In the genomic region with DNA sequence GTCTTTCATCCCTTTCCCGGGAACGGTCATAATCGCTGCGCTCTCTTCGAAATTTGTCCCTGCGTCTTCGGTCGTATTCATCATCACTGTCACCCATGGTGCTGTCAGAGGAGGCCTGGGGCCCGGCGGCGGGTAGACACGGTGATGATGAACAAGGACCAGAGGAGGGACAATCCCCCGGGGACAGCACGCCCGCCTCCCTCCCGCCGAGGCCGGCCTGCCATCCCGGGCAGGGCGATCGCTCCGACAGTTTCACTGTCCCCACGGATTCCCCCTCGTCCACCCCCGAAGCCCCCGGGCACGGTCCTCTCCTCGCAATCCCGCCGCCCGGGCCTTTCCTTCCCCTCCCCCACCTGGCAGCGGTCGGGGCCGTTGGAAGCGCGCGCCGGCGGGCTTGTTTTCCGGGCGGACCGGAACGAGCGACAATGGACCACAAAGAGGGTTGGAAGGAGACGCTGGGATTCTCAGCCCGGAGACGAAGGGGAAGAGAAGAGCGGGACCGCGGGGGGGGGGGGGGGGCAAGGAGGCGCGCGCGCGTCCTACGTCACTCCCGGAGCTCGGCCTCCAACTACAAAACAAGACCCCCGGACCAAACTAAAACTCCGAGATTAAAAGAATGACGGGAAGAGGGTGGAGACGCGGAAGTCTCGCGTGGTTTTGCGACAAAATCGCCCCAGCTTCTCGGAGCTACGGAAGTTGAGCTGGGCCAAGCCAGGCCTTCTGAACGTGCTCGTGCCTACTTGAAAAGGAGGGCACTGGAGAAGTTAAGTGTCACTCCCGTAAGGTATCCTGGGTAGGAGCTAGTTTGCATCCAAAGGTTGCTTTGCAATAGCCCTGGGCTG, we compare ENCODE assay signal across 8 mouse cellular contexts. TPM values are rescaled to one million over a fixed set of nuclear protein-coding genes. Genes with fewer than 3 reads are reported as not detected.
A peak's percentile ranks its signal among the peaks of the same experiment; 100 is the strongest.
DNase-seq lines count a peak whose midpoint lies in the region; ATAC-seq and TF ChIP-seq lines count a peak whose summit lies in the region.

A gene (minus strand): TSS at position 604 of the 842 bp plus-strand sequence.

- TF ChIP-seq CTCF in C2C12 (IDR thresholded peaks at IDR 0.05; ENCODE audit: control insufficient read depth, insufficient read depth, insufficient read length) = no peak

- H3K9ac ChIP-seq in kidney, embryonic 15.5 days = peak within 1 kb of the TSS; percentile 99
- peak within 1 kb of the TSS; percentile 96 for H3K9ac ChIP-seq in liver, embryonic 11.5 days (ENCODE audit: low read depth, low read length)
- H3K9ac ChIP-seq in stomach, embryonic 14.5 days (replicated peaks; ENCODE audit: low read depth, low read length) = peak within 1 kb of the TSS; percentile 95

- H3K9me3 ChIP-seq in heart, embryonic 10.5 days = no peaks in the 10 kb centered on the region
- no peaks in the 10 kb centered on the region for H3K9me3 ChIP-seq in kidney, embryonic 15.5 days (replicated peaks)
- no peaks in the 10 kb centered on the region for H3K9me3 ChIP-seq in liver, embryonic 11.5 days (ENCODE audit: control insufficient read depth, low read length)
- no peaks in the 10 kb centered on the region for H3K9me3 ChIP-seq in stomach, embryonic 14.5 days (ENCODE audit: control insufficient read depth, low read depth, low read length)

- H3K4me1 ChIP-seq in heart, embryonic 10.5 days = peaks cover 44% of the 10 kb centered on the region
- peaks cover 59% of the 10 kb centered on the region for H3K4me1 ChIP-seq in kidney, embryonic 15.5 days
- peaks cover 41% of the 10 kb centered on the region for H3K4me1 ChIP-seq in liver, embryonic 11.5 days (replicated peaks; ENCODE audit: control insufficient read depth, insufficient read depth, low read length)
- H3K4me1 ChIP-seq in stomach, embryonic 14.5 days (ENCODE audit: control insufficient read depth, insufficient read depth, low read length) = peaks cover 26% of the 10 kb centered on the region

- peak within 1 kb of the TSS; percentile 98 for H3K27ac ChIP-seq in heart, embryonic 10.5 days
- peak within 1 kb of the TSS; percentile 96 for H3K27ac ChIP-seq in kidney, embryonic 15.5 days
- H3K27ac ChIP-seq in liver, embryonic 11.5 days (ENCODE audit: low read depth, low read length) = peak within 1 kb of the TSS; percentile 87
- H3K27ac ChIP-seq in stomach, embryonic 14.5 days (ENCODE audit: low read length) = peak within 1 kb of the TSS; percentile 88

- H3K4me3 ChIP-seq in C2C12 (ENCODE audit: insufficient read depth, poor library complexity, severe bottlenecking) = peak within 1 kb of the TSS; percentile 80
- H3K4me3 ChIP-seq in heart, embryonic 10.5 days = peak within 1 kb of the TSS; percentile 97
- peak within 1 kb of the TSS; percentile 98 for H3K4me3 ChIP-seq in kidney, embryonic 15.5 days (replicated peaks)
- H3K4me3 ChIP-seq in liver, embryonic 11.5 days (ENCODE audit: low read depth, low read length) = peak within 1 kb of the TSS; percentile 95
- peak within 1 kb of the TSS; percentile 73 for H3K4me3 ChIP-seq in stomach, embryonic 14.5 days (ENCODE audit: low read depth, low read length)

- under 1% methylated on average over 64 of the region's 72 CpGs for WGBS in heart, embryonic 10.5 days
- under 1% methylated on average over 70 of the region's 72 CpGs for WGBS in kidney, embryonic 15.5 days
- WGBS in liver, embryonic 11.5 days = under 1% methylated on average over 65 of the region's 72 CpGs
- WGBS in stomach, embryonic 14.5 days = under 1% methylated on average over 66 of the region's 72 CpGs

- DNase-seq in brain, adult 2 months (ENCODE audit: low read depth, low spot score) = peak; percentile 99
- DNase-seq in heart, embryonic 10.5 days (ENCODE audit: low spot score) = peak; percentile 98
- DNase-seq in liver, embryonic 11.5 days (ENCODE audit: low spot score) = peak; percentile 90
- DNase-seq in naive thymus-derived CD4-positive, alpha-beta T cell, adult 2 months (ENCODE audit: low read depth) = peak; percentile 94

- H3K27me3 ChIP-seq in C2C12 (ENCODE audit: control insufficient read depth, insufficient read depth, insufficient read length) = no peaks in the 10 kb centered on the region
- H3K27me3 ChIP-seq in heart, embryonic 10.5 days (ENCODE audit: insufficient read depth, poor library complexity, severe bottlenecking) = no peaks in the 10 kb centered on the region
- H3K27me3 ChIP-seq in kidney, embryonic 15.5 days = no peaks in the 10 kb centered on the region
- no peaks in the 10 kb centered on the region for H3K27me3 ChIP-seq in liver, embryonic 11.5 days (replicated peaks; ENCODE audit: control insufficient read depth, insufficient read depth, low read length)
- no peaks in the 10 kb centered on the region for H3K27me3 ChIP-seq in stomach, embryonic 14.5 days (ENCODE audit: control insufficient read depth, insufficient read depth, low read length)

- H3K4me2 ChIP-seq in kidney, embryonic 15.5 days = peak within 1 kb of the TSS; percentile 68
- peak within 1 kb of the TSS; percentile 68 for H3K4me2 ChIP-seq in liver, embryonic 11.5 days
- H3K4me2 ChIP-seq in stomach, embryonic 14.5 days (replicated peaks; ENCODE audit: low read depth, low read length) = peak within 1 kb of the TSS; percentile 75

- H3ac ChIP-seq in C2C12 (ENCODE audit: control insufficient read depth, insufficient read length, low read depth) = peak within 1 kb of the TSS; percentile 93

- peaks cover 56% of the 10 kb centered on the region for H3K79me3 ChIP-seq in C2C12 (ENCODE audit: low read depth)

- ATAC-seq in erythroblast, adult 5-6 weeks (replicated peaks; ENCODE audit: low FRiP score, poor library complexity, severe bottlenecking) = peak; percentile 89
- ATAC-seq in kidney, embryonic 15.5 days (replicated peaks; ENCODE audit: low FRiP score) = peak; percentile 92
- peak; percentile 82 for ATAC-seq in liver, embryonic 11.5 days (replicated peaks; ENCODE audit: low FRiP score)
- ATAC-seq in stomach, embryonic 14.5 days (ENCODE audit: insufficient number of reproducible peaks, insufficient read depth, low FRiP score, low read depth) = peak; percentile 85

- peaks cover 87% of the 10 kb centered on the region for H3K79me2 ChIP-seq in C2C12 (ENCODE audit: control insufficient read depth, insufficient read depth)

- peaks cover 66% of the 10 kb centered on the region for H3K36me3 ChIP-seq in C2C12 (ENCODE audit: control insufficient read depth, insufficient read depth)
- H3K36me3 ChIP-seq in heart, embryonic 10.5 days = peaks cover 77% of the 10 kb centered on the region
- H3K36me3 ChIP-seq in kidney, embryonic 15.5 days = peaks cover 72% of the 10 kb centered on the region
- H3K36me3 ChIP-seq in liver, embryonic 11.5 days (ENCODE audit: control insufficient read depth, insufficient read depth, low read length) = peaks cover 42% of the 10 kb centered on the region
- H3K36me3 ChIP-seq in stomach, embryonic 14.5 days (ENCODE audit: control insufficient read depth, insufficient read depth, low read length) = peaks cover 55% of the 10 kb centered on the region

TF ChIP-seq in C2C12, 6 proteins besides CTCF, POLR2A, EP300 and RAD21:
- TF ChIP-seq MAX (IDR thresholded peaks at IDR 0.05) (peak; percentile 84), FOSL1 (IDR thresholded peaks at IDR 0.05; ENCODE audit: insufficient read depth, low read length, poor library complexity, severe bottlenecking) (no peak)

RNA-seq across cellular contexts. Expression of the gene that starts here (rescaled TPM):
- polyA plus RNA-seq in C2C12 (2012; fragmentation: generic; extraction: Trizol) = 130 TPM
- total RNA-seq in erythroblast, adult 5-6 weeks (2015; ENCODE audit: low replicate concordance) = 85.7 and 166 TPM in 2 replicates
- 227 and 383 TPM in 2 replicates for total RNA-seq in erythroblast, adult 5-6 weeks (2017; ENCODE audit: low replicate concordance)
- polyA plus RNA-seq in heart, embryonic 10.5 days (2016; fragmentation: Nextera tagmentation; extraction: Ambion mirVana) = 124 and 147 TPM in 2 replicates
- polyA plus RNA-seq in kidney, embryonic 15.5 days (2015; fragmentation: Nextera tagmentation; extraction: Ambion mirVana) = 141 and 158 TPM in 2 replicates
- polyA plus RNA-seq in liver, embryonic 11.5 days (2014; fragmentation: Nextera tagmentation; extraction: Ambion mirVana) = 165 and 169 TPM in 2 replicates
- 111 and 120 TPM in 2 replicates for polyA plus RNA-seq in stomach, embryonic 14.5 days (2014; fragmentation: Nextera tagmentation; extraction: Ambion mirVana)

Comparison
In these comparisons a context has a peak if more than half of its experiments do, and no peak if none do; other contexts are left out.
1. Peak in every context shown above with its lines: DNase-seq, ATAC-seq, H3K4me3 ChIP-seq and H3K27ac ChIP-seq.